Mouse (Mus musculus) neural tube, embryonic 15.5 days (tissue): ENCODE data around the gene Tle3. TPM values are rescaled to one million over a fixed set of nuclear protein-coding genes. Genes with fewer than 3 reads are reported as not detected.

Source experiments
- ATAC-seq: fragments of 200-750 bp; cut with Nextera tagmentation; 2 replicates; pipeline ENCODE4 v1.8.0; 2017; ENCODE audit warnings: mild to moderate bottlenecking, moderate TSS enrichment, moderate library complexity; ENCODE audit not compliant: low FRiP score
- H3K27ac ChIP-seq: fragments of 300-500 bp; sonication (generic); replicated peaks from 2 replicates; pipeline ENCODE4 v1.5.1; 2015; ENCODE audit warnings: mild to moderate bottlenecking, inconsistent platforms
- H3K27me3 ChIP-seq: fragments of 300-500 bp; sonication (generic); replicated peaks from 2 replicates; pipeline ENCODE4 v1.6.1; 2015; ENCODE audit warnings: inconsistent platforms
- H3K36me3 ChIP-seq: fragments of 300-500 bp; sonication (generic); 2 replicates; pipeline ENCODE4 v1.6.1; 2015; ENCODE audit warnings: inconsistent platforms
- H3K4me1 ChIP-seq: fragments of 300-500 bp; sonication (generic); 2 replicates; pipeline ENCODE4 v1.6.1; 2015; ENCODE audit warnings: inconsistent platforms
- H3K4me2 ChIP-seq: fragments of 300-500 bp; sonication (generic); 2 replicates; pipeline ENCODE4 v1.6.1; 2015; ENCODE audit warnings: inconsistent platforms, mild to moderate bottlenecking, moderate library complexity
- H3K4me3 ChIP-seq: fragments of 300-500 bp; sonication (generic); replicated peaks from 2 replicates; pipeline ENCODE4 v1.5.1; 2015; ENCODE audit warnings: mild to moderate bottlenecking, inconsistent platforms
- H3K9ac ChIP-seq: fragments of 300-500 bp; sonication (generic); replicated peaks from 2 replicates; pipeline ENCODE4 v1.6.1; 2015; ENCODE audit warnings: mild to moderate bottlenecking, inconsistent platforms
- H3K9me3 ChIP-seq: fragments of 300-500 bp; sonication (generic); replicated peaks from 2 replicates; pipeline ENCODE4 v1.6.1; 2016; ENCODE audit warnings: inconsistent platforms
- WGBS: fragments of 180-500 bp; shearing (Covaris S2); methylation state at CpG from one replicate; pipeline ENCODE4 v1.1.7; 2015; ENCODE audit warnings: mixed read lengths; 5-methylcytosine and 5-hydroxymethylcytosine counted together
- polyA plus RNA-seq: library from polyadenylated mRNA; unstranded; fragments of >200 nt; fragmentation: Nextera tagmentation; extraction: Ambion mirVana; gene quantifications from 2 replicates; pipeline ENCODE4 v1.2.1, GENCODE M21; 2015

The Tle3 gene
- polyA plus RNA-seq, 1 experiment from 2014 or later = 20.5 TPM

GRCm38 (mm10) chr9:61379016-61379634, 7.0 kb downstream of the Tle3 start:
- Histone ChIP-seq H3K9me3 (no peaks in the 10 kb centered on the region), H3K36me3 (no peaks in the 10 kb centered on the region), H3K9ac (no peak overlapping the region), H3K4me1 (peaks cover 91% of the 10 kb centered on the region), H3K27me3 (0 out of 2 replicates have a peak, but pooled peaks cover 3% of the 10 kb centered on the region), H3K4me3 (no peak overlapping the region), H3K27ac (no peak overlapping the region), H3K4me2 (peak overlapping the region; percentile 95; the same call in 1 of the 2 replicates)
- no peak for ATAC-seq
- WGBS = 48% methylated on average over 11 of the region's 11 CpGs

GRCm38 (mm10) chr9:61380258-61381062, 8.3 kb downstream of the Tle3 start:
- Histone ChIP-seq H3K4me1 (peaks cover 92% of the 10 kb centered on the region), H3K27me3 (0 out of 2 replicates have a peak, but pooled peaks cover 3% of the 10 kb centered on the region), H3K4me3 (no peak overlapping the region), H3K36me3 (no peaks in the 10 kb centered on the region), H3K9ac (no peak overlapping the region; the same call in 1 of the 2 replicates), H3K9me3 (no peaks in the 10 kb centered on the region), H3K27ac (no peak overlapping the region), H3K4me2 (peak overlapping the region; percentile 31)
- ATAC-seq = peak; percentile 18
- 10% methylated on average over 18 of the region's 18 CpGs for WGBS

- Histone ChIP-seq H3K27me3 (0 out of 2 replicates have a peak, but pooled peaks cover 3% of the 10 kb centered on the region), H3K36me3 (no peaks in the 10 kb centered on the region), H3K9me3 (no peaks in the 10 kb centered on the region), H3K27ac (no peak overlapping the region), H3K4me1 (peaks cover 92% of the 10 kb centered on the region), H3K9ac (no peak overlapping the region), H3K4me3 (no peak overlapping the region), H3K4me2 (peak overlapping the region; percentile 31)
- 27% methylated on average over 2 of the region's 2 CpGs for WGBS
- ATAC-seq = no peak; the same call in 1 of the 2 replicates
Observed at GRCm38 (mm10) chr9:61381063-61381408, 8.9 kb downstream of the Tle3 start.

GRCm38 (mm10) chr9:61381445-61381844, 9.3 kb downstream of the Tle3 start:
- 91% methylated on average over 3 of the region's 3 CpGs for WGBS
- ATAC-seq = no peak
- Histone ChIP-seq H3K27me3 (0 out of 2 replicates have a peak, but pooled peaks cover 3% of the 10 kb centered on the region), H3K9ac (no peak overlapping the region), H3K4me3 (no peak overlapping the region), H3K4me2 (no peak overlapping the region; the same call in 1 of the 2 replicates), H3K36me3 (no peaks in the 10 kb centered on the region), H3K27ac (no peak overlapping the region), H3K9me3 (no peaks in the 10 kb centered on the region), H3K4me1 (peaks cover 92% of the 10 kb centered on the region)

- Histone ChIP-seq H3K4me3 (no peak overlapping the region), H3K27me3 (0 out of 2 replicates have a peak, but pooled peaks cover 3% of the 10 kb centered on the region), H3K9me3 (no peaks in the 10 kb centered on the region), H3K27ac (no peak overlapping the region), H3K4me1 (peaks cover 90% of the 10 kb centered on the region), H3K4me2 (no peak overlapping the region), H3K36me3 (no peaks in the 10 kb centered on the region), H3K9ac (no peak overlapping the region)
- WGBS = 71% methylated on average over 8 of the region's 8 CpGs
- no peak for ATAC-seq
Observed at GRCm38 (mm10) chr9:61382595-61383186, 10.5 kb downstream of the Tle3 start.

- no peak overlapping the region for H3K4me2 ChIP-seq
- H3K36me3 ChIP-seq = no peaks in the 10 kb centered on the region
- H3K4me3 ChIP-seq = no peak overlapping the region
- H3K27ac ChIP-seq = no peak overlapping the region
- 0 out of 2 replicates have a peak, but pooled peaks cover 3% of the 10 kb centered on the region for H3K27me3 ChIP-seq
- peaks cover 90% of the 10 kb centered on the region for H3K4me1 ChIP-seq
- no peak overlapping the region for H3K9ac ChIP-seq
- WGBS = 38% methylated on average over 6 of the region's 6 CpGs
- ATAC-seq = no peak
- no peaks in the 10 kb centered on the region for H3K9me3 ChIP-seq
Observed at GRCm38 (mm10) chr9:61384101-61384500, 11.9 kb downstream of the Tle3 start.

- Histone ChIP-seq H3K4me3 (no peak overlapping the region), H3K4me2 (peak overlapping the region; percentile 34), H3K27ac (0 out of 2 replicates have a peak overlapping the region, but pooled peaks have one; percentile 23), H3K27me3 (0 out of 2 replicates have a peak, but pooled peaks cover 3% of the 10 kb centered on the region), H3K9me3 (no peaks in the 10 kb centered on the region), H3K4me1 (peaks cover 86% of the 10 kb centered on the region), H3K36me3 (no peaks in the 10 kb centered on the region), H3K9ac (0 out of 2 replicates have a peak overlapping the region, but pooled peaks have one; percentile 24)
- ATAC-seq = peak; percentile 51
- 15% methylated on average over 16 of the region's 16 CpGs for WGBS
Observed at GRCm38 (mm10) chr9:61384646-61385443, 12.7 kb downstream of the Tle3 start.

GRCm38 (mm10) chr9:61385753-61386152, 13.6 kb downstream of the Tle3 start:
- no peak overlapping the region for H3K27ac ChIP-seq
- whole genome bisulfite sequencing = 16% methylated on average over 8 of the region's 8 CpGs
- no peaks in the 10 kb centered on the region for H3K36me3 ChIP-seq
- H3K27me3 ChIP-seq = 0 out of 2 replicates have a peak, but pooled peaks cover 3% of the 10 kb centered on the region
- peak overlapping the region; percentile 34 for H3K4me2 ChIP-seq
- ATAC-seq = no peak; the same call in 1 of the 2 replicates
- H3K4me3 ChIP-seq = no peak overlapping the region
- H3K4me1 ChIP-seq = peaks cover 81% of the 10 kb centered on the region
- no peaks in the 10 kb centered on the region for H3K9me3 ChIP-seq
- 0 out of 2 replicates have a peak overlapping the region, but pooled peaks have one; percentile 8 for H3K9ac ChIP-seq

GRCm38 (mm10) chr9:61386314-61386713, 14.1 kb downstream of the Tle3 start:
- H3K4me3 ChIP-seq = no peak overlapping the region
- H3K9me3 ChIP-seq = no peaks in the 10 kb centered on the region
- H3K4me2 ChIP-seq = no peak overlapping the region
- H3K9ac ChIP-seq = 0 out of 2 replicates have a peak overlapping the region, but pooled peaks have one; percentile 8
- 0 out of 2 replicates have a peak, but pooled peaks cover 3% of the 10 kb centered on the region for H3K27me3 ChIP-seq
- 35% methylated on average over 2 of the region's 2 CpGs for WGBS
- H3K36me3 ChIP-seq = no peaks in the 10 kb centered on the region
- no peak overlapping the region for H3K27ac ChIP-seq
- H3K4me1 ChIP-seq = peaks cover 80% of the 10 kb centered on the region
- no peak for ATAC-seq

GRCm38 (mm10) chr9:61387797-61388196, 15.6 kb downstream of the Tle3 start:
- peaks cover 85% of the 10 kb centered on the region for H3K4me1 ChIP-seq
- ATAC-seq = no peak
- H3K9me3 ChIP-seq = no peaks in the 10 kb centered on the region
- H3K27ac ChIP-seq = no peak overlapping the region
- H3K9ac ChIP-seq = no peak overlapping the region
- H3K4me3 ChIP-seq = no peak overlapping the region
- 77% methylated on average over 5 of the region's 5 CpGs for WGBS
- H3K4me2 ChIP-seq = no peak overlapping the region
- 0 out of 2 replicates have a peak, but pooled peaks cover 3% of the 10 kb centered on the region for H3K27me3 ChIP-seq
- no peaks in the 10 kb centered on the region for H3K36me3 ChIP-seq

GRCm38 (mm10) chr9:61388214-61388613, 16.0 kb downstream of the Tle3 start:
- H3K9me3 ChIP-seq = no peaks in the 10 kb centered on the region
- H3K4me1 ChIP-seq = peaks cover 81% of the 10 kb centered on the region
- 0 out of 2 replicates have a peak overlapping the region, but pooled peaks have one; percentile 10 for H3K27ac ChIP-seq
- H3K27me3 ChIP-seq = 0 out of 2 replicates have a peak, but pooled peaks cover under 1% of the 10 kb centered on the region
- H3K4me2 ChIP-seq = no peak overlapping the region
- 61% methylated on average over 12 of the region's 12 CpGs for WGBS
- no peak for ATAC-seq
- peaks cover 2% of the 10 kb centered on the region; the same call in 1 of the 2 replicates for H3K36me3 ChIP-seq
- H3K9ac ChIP-seq = no peak overlapping the region
- no peak overlapping the region for H3K4me3 ChIP-seq
